Comparison of ENCODE assay signal across 8 mouse cellular contexts in genomic region chr19:46338331-46338936, GRCm38 (mm10). TPM values are rescaled to one million over a fixed set of nuclear protein-coding genes. Genes with fewer than 3 reads are reported as not detected.
DNase-seq lines count a peak whose midpoint lies in the region; ATAC-seq lines count a peak whose summit lies in the region.

Gene Cuedc2, minus strand, starts transcription at chr19:46338702.

- ATAC-seq in forebrain, embryonic 14.5 days, result peak; percentile 90
- ATAC-seq in neural tube, embryonic 15.5 days (ENCODE audit: low FRiP score), result peak; percentile 91

- under 1% methylated on average over 29 of the region's 31 CpGs for WGBS in forebrain, embryonic 14.5 days
- WGBS in neural tube, embryonic 15.5 days, result under 1% methylated on average over 31 of the region's 31 CpGs

- H3K4me2 ChIP-seq in forebrain, embryonic 14.5 days (ENCODE audit: low read length), result peak within 1 kb of the TSS; percentile 88
- H3K4me2 ChIP-seq in neural tube, embryonic 15.5 days, result peak within 1 kb of the TSS; percentile 86

- intact Hi-C loops in heart, postnatal 14 days (cut with DNase I), result loop anchor here (2.0 to 5.0 kb wide), 2 partner anchors 16 to 109 kb away; no protein-coding TSS in a partner anchor

- H3K9ac ChIP-seq in forebrain, embryonic 14.5 days (ENCODE audit: low read length), result peak within 1 kb of the TSS; percentile 86
- H3K9ac ChIP-seq in neural tube, embryonic 15.5 days (replicated peaks), result peak within 1 kb of the TSS; percentile 67

- H3K9me3 ChIP-seq in forebrain, embryonic 14.5 days (replicated peaks; ENCODE audit: control insufficient read depth, low read length), result no peaks in the 10 kb centered on the region
- no peaks in the 10 kb centered on the region for H3K9me3 ChIP-seq in neural tube, embryonic 15.5 days (replicated peaks)

- H3K36me3 ChIP-seq in forebrain, embryonic 14.5 days (ENCODE audit: control insufficient read depth, insufficient read depth, low read length), result no peaks in the 10 kb centered on the region
- no peaks in the 10 kb centered on the region for H3K36me3 ChIP-seq in neural tube, embryonic 15.5 days

- H3K4me1 ChIP-seq in forebrain, embryonic 14.5 days (ENCODE audit: control insufficient read depth, insufficient read depth, low read length), result peaks cover 12% of the 10 kb centered on the region
- H3K4me1 ChIP-seq in neural tube, embryonic 15.5 days, result peaks cover 31% of the 10 kb centered on the region

- H3K4me3 ChIP-seq in forebrain, embryonic 14.5 days (ENCODE audit: low read depth, low read length), result peak within 1 kb of the TSS; percentile 66
- peak within 1 kb of the TSS; percentile 68 for H3K4me3 ChIP-seq in neural tube, embryonic 15.5 days (replicated peaks)

- DNase-seq in ES-CJ7 (ENCODE audit: low read depth, low spot score), result peak; percentile 96
- DNase-seq in cerebellum, adult 11 months, result peak; percentile 98
- DNase-seq in forebrain, embryonic 14.5 days (ENCODE audit: low spot score), result peak; percentile 98
- DNase-seq in heart, postnatal 14 days, result peak; percentile 98 to 99
- DNase-seq in layer of hippocampus, adult 11-12 months (ENCODE audit: low spot score), result peak; percentile 99
- peak; percentile 97 for DNase-seq in lung, adult 18-20 months
- DNase-seq in testis, postnatal 14 days (ENCODE audit: low spot score), result peak; percentile 90

- no peaks in the 10 kb centered on the region for H3K27me3 ChIP-seq in forebrain, embryonic 14.5 days (replicated peaks; ENCODE audit: control insufficient read depth, insufficient read depth, low read length)
- H3K27me3 ChIP-seq in neural tube, embryonic 15.5 days (replicated peaks), result 0 out of 2 replicates have a peak, but pooled peaks cover under 1% of the 10 kb centered on the region

- peak within 1 kb of the TSS; percentile 75 for H3K27ac ChIP-seq in forebrain, embryonic 14.5 days (ENCODE audit: low read depth, low read length)
- peak within 1 kb of the TSS; percentile 83 for H3K27ac ChIP-seq in neural tube, embryonic 15.5 days (replicated peaks)

RNA-seq across cellular contexts. Expression of gene Cuedc2, which starts in this region (rescaled TPM):
- 402 and 405 TPM in 2 replicates for polyA plus RNA-seq in forebrain, embryonic 14.5 days (2014; fragmentation: Nextera tagmentation; extraction: Ambion mirVana)
- 10 to 100 TPM; 88.0 to 89.6 TPM for total RNA-seq in heart, postnatal 14 days (2021)
- polyA plus RNA-seq in neural tube, embryonic 15.5 days (2015; fragmentation: Nextera tagmentation; extraction: Ambion mirVana), result 322 and 350 TPM in 2 replicates

Comparison
In these comparisons a context has a peak if more than half of its experiments do, and no peak if none do; other contexts are left out.
1. Peak in every context shown above with its lines: DNase-seq, ATAC-seq, H3K4me3 ChIP-seq and H3K27ac ChIP-seq.